Mouse (Mus musculus): ENCODE measurements around the gene Olfr906.

Gene Olfr906

GRCm38 (mm10) chr9:38486785-38487184 is at the start of gene Olfr906:
TSS of gene Olfr906 (plus strand) at chr9:38487085.
- DNase-seq (ENCODE audit: low spot score in 2 of 2), result no peak

DNA sequence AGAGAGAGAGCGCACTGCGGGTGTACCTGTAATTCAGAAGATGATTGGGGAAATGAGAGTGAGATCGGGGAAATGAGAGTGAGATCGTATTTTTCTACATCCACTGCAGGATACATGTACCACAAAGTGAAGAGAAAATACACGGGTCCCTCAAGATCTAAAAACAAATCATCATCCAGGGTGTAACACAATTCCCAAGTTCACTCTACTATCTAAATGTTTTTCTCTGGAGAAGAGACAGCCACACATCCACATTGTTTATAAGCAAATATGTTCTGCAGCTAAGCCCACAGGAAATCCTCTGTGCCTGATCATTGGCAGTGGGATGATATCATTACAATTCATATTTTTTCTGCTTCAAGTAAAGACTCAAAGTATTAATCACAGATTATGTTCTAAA is 39.5 kb upstream of the Olfr906 start, which contains the start of gene Olfr902:
Olfr902 (plus strand) TSS at position 301 of the 400 bp plus-strand sequence.
- no peak for DNase-seq (ENCODE audit: low spot score in 2 of 2)

DNA sequence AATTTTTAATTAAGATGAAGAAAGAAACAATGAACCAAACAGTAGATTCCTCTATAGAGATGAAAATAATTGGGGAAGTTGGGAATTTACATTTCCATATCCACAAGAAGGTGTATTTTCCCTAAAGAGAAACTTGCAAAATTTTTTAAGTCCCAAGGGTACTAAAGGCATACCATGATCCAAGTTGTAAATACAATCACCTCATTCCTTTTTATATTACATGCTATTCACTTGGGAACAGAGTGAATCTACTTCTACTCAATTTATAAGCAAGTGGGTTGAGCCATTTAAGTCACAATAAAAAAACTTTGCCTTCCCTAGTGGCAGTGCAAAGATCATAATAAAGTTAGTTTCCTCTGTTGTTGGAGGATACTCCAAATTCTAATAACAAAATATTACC is 24.0 kb upstream of the Olfr906 start, which contains the start of gene Olfr904:
Olfr904 (plus strand) TSS at position 301 of the 400 bp plus-strand sequence.
- DNase-seq (ENCODE audit: low spot score in 2 of 2), result no peak

- no peak for DNase-seq (ENCODE audit: low spot score in 2 of 2)
Measured at GRCm38 (mm10) chr9:38470807-38471206, 16.1 kb upstream of the Olfr906 start, which contains the start of gene Olfr905. TSS of gene Olfr905 (plus strand) at chr9:38471107.

GRCm38 (mm10) chr9:38495501-38495900 is 8.6 kb downstream of the Olfr906 start, which contains the start of gene Olfr907:
TSS of gene Olfr907 (plus strand) at chr9:38495801.
- no peak for DNase-seq (ENCODE audit: low spot score in 2 of 2)

- DNase-seq (ENCODE audit: low spot score in 2 of 2), result no peak
Measured at GRCm38 (mm10) chr9:38512353-38512752, 25.5 kb downstream of the Olfr906 start.

GRCm38 (mm10) chr9:38521280-38521679 is 34.4 kb downstream of the Olfr906 start, which contains the start of gene Olfr911-ps1:
TSS of gene Olfr911-ps1 (plus strand) at chr9:38521580.
- DNase-seq (ENCODE audit: low spot score in 2 of 2), result no peak

GRCm38 (mm10) chr9:38537549-38537948 is 50.7 kb downstream of the Olfr906 start, which contains the start of gene Olfr910:
TSS of gene Olfr910 (plus strand) at chr9:38537849.
- no peak for DNase-seq (ENCODE audit: low spot score in 2 of 2)

Data from urinary bladder, adult 18-20 months (tissue).